Mouse (Mus musculus) monocyte, adult 5-6 weeks (primary cell): Measurements from ENCODE around the gene Fetub. TPM values are rescaled to one million over a fixed set of nuclear protein-coding genes. Genes with fewer than 3 reads are reported as not detected.

ENCODE experiments used
- ATAC-seq: fragments of 153-309, 156-312 bp; replicated peaks from 2 replicates; pipeline ENCODE4 v1.8.0; 2017; ENCODE audit warnings: mild to moderate bottlenecking; ENCODE audit not compliant: low TSS enrichment, insufficient number of reproducible peaks, severe bottlenecking, poor library complexity, low FRiP score
- total RNA-seq: library from RNA; stranded (forward); fragments of 200-1000, 200-491, 200-594 nt; gene quantifications from 3 replicates; pipeline ENCODE4 v1.2.3, GENCODE M21; 2017

Gene Fetub
- total RNA-seq, result not detected in 3 replicates

GRCm38 (mm10) chr16:22918034-22918433 is at the start of gene Fetub:
Gene Fetub, plus strand, starts transcription at chr16:22918334.
- no peak for ATAC-seq

GRCm38 (mm10) chr16:22872397-22872796 is 45.7 kb upstream of the Fetub start:
- ATAC-seq, result no peak

- ATAC-seq, result no peak
These were observed 44.8 kb upstream of the Fetub start for GRCm38 (mm10) chr16:22873369-22873768.

GRCm38 (mm10) chr16:22876218-22877043 is 41.7 kb upstream of the Fetub start:
- ATAC-seq, result no peak

DNA sequence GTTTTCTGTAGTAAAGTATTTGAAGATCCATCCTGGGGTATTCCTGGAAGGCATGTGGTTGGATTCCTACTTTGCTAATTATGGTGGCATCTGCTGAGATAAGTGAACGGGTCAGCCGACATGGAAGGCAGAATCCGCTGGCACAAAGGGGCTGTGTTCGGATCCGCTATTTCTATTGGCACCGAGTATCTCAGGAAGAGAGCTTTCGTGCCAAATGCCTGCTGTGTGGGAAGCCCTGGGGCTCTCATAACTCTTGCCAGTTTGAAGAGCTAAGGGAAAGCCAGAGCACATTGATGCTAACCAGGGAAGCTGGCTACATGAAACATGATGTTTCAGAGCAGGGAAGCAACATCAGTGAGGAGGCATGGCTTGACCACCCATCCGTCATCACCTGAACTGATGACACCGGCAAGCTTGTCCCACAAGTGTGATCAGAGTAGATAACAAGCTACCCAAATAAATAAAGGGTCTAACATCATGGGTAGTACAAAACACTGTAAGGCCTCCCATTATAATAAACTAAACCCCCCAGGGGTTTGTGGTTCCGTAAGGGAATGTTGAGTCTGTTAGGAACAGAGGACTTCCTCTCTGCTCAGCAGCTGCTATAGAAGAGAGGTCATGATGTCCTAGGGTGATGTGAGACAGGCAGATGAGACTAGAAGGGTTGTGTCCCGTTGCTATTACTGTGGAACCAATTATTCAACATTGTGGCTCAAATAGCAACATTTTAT is 40.3 kb upstream of the Fetub start:
- no peak for ATAC-seq

- no peak for ATAC-seq
These were observed 39.4 kb upstream of the Fetub start for GRCm38 (mm10) chr16:22878716-22879115.

DNA sequence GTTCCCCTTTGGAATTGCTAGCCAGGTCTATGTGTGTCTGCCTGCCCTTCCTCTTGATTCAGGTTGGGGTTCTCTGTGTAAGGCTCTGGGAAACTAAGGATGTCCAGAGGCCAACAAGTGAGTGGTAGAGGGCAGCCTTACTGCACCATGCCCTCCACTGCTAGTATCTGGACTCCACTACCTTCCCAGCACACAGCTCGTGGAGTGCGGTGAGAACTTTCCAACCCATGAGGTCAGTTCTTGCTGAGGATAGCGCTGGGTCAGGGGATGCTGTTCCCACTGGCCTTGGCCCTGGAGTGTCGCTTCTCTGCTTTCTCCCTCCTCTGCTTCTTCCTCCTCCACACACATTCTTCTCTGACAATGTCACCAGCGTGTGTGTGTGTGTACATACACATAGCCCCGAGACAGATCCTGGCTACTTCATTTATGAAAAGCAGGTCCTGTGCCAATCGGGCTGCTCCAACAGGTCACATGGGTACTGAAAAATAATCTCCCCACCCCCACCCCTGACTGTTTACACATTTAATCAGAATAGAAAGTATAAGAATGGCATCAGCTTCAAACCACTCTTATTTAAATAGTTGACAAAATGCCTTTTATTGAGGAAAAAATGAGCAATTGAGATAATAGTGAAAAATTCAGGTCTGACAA is 38.1 kb upstream of the Fetub start:
- no peak for ATAC-seq

GRCm38 (mm10) chr16:22880900-22881299 is 37.2 kb upstream of the Fetub start:
- no peak for ATAC-seq

- no peak for ATAC-seq
These were observed 36.6 kb upstream of the Fetub start for GRCm38 (mm10) chr16:22881487-22881886.

DNA sequence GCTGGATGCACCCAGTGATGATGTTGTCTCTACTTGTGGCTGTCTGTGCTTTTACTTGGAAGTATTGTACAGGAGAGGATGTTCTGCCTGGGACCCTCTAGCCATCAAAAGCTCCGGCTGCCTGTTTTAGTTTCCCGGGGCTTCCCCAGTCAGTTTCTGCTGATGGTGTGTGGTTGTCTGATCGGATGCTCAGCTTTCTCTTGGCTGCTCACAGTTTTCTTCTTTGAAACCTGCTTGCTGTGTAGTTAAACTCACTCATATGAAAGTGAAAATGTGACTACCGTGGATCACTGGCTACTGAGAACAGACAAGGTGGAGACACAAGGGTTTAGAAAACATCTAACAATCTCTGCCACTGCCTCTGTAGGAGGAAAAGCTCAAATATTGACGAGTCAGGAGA is 34.7 kb upstream of the Fetub start:
- no peak for ATAC-seq

- no peak for ATAC-seq
These were observed 32.8 kb upstream of the Fetub start for GRCm38 (mm10) chr16:22885356-22885755.

- no peak for ATAC-seq
These were observed 31.4 kb upstream of the Fetub start for GRCm38 (mm10) chr16:22886726-22887125.

DNA sequence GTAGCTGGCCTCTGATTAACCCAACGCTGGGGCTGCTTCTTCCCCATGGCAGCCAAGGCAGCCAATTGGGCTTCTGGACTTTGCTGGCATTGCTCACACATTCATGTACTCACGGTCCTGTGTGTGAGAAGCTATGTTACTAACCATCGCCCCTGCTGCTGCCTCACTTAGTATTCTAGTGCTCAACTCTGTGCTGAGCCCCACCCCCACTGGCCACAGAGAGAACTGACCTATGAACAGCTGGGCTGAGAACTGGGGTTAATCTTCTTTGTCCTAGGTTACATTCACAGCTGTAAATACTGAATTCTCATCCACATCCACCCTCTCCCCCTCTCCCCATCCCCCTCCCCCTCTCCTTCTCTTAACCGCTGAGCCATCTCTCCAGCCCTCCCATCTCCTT is 29.3 kb upstream of the Fetub start:
- no peak for ATAC-seq

DNA sequence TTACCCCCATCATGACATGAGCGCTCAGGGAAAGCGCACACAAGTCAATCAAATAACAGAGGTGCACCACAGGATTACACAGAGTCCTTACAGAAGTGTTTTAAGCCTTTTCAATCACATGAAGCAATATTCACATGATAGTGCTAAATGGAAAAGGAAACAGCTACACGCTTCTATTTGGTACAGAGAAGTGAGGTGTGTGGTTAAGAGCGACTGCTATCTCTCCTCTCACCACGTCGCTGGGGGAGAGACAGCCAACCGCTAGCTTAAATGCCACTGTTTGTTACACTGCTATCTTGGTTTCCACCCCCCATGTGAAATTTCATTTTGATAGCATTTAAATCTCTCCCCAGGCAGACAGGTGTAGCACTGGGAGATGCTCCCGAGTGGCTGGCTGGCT is 28.4 kb upstream of the Fetub start:
- no peak for ATAC-seq

DNA sequence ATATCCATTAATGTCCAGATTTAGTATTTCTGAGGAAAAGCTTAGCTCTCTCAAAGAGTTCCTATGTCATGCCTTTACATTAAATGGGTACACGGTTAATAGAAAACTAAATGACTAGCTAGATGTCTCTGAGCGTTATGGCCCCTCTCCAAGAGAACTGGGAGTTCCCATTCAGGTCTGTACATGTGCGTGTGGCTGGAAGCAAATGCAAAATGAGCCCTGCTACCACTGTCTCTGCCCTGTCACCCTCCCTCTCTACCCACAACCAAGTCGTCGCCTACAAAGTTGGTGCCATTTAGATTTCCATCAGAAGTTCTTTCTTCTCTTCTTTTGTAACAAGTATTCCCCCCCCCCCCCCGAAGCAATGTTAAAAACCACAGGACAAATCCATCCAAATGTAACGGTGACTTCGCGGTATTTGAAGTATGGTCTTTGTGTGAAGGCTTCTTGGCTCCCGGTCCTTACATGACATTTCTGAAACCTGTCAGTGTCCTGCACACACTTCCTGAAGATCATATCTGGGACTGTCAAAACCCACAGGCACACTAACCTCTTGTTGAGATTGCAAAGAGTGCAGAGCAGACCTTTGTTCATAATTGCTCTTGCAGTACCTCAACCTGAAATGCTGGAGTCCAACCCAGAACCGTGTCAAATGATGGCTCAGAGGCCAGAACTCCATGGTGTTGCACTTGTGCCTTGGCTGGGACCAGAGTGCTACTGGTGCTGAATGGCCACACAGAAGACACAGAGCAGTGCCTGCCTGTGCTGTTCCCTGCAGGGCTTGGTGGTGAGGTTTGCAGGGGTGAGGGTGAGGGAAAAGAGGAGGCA is 27.2 kb upstream of the Fetub start, which contains the start of gene Ahsg:
Gene Ahsg, plus strand, starts transcription at position 595 of the 828 bp plus-strand sequence.
- no peak for ATAC-seq

GRCm38 (mm10) chr16:22891733-22892154 is 26.4 kb upstream of the Fetub start:
- no peak for ATAC-seq

DNA sequence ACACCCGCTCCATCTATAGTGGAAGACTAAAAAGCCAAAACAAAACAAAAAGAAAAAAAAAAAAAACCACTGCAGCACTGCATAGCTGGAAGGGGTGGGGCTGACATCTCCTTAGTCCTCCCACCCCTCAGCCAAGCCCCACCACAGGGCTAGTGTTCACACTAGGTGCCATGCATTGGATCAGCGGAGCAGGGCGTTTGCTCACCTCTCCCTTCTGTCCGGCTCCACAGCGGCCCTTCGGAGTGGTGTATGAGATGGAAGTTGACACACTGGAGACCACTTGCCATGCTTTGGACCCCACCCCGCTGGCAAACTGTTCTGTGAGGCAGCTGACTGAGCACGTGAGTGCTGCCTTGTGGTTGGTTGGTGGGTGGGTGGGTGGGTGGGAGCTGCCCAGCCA is 24.0 kb upstream of the Fetub start:
- ATAC-seq, result no peak

GRCm38 (mm10) chr16:22896618-22897017 is 21.5 kb upstream of the Fetub start:
- no peak for ATAC-seq

GRCm38 (mm10) chr16:22899346-22899745 is 18.8 kb upstream of the Fetub start:
- no peak for ATAC-seq
